Mouse (Mus musculus) right cerebral cortex, adult 2 months (tissue): Measurements from ENCODE around the gene Akirin2.

Experiments used
- DNase-seq, 2 experiments: peaks; one replicate each; pipeline ENCODE4 v3.0.0; 2021 to 2022; ENCODE audit warnings: low spot score in 2 of 2

Akirin2 gene

DNA sequence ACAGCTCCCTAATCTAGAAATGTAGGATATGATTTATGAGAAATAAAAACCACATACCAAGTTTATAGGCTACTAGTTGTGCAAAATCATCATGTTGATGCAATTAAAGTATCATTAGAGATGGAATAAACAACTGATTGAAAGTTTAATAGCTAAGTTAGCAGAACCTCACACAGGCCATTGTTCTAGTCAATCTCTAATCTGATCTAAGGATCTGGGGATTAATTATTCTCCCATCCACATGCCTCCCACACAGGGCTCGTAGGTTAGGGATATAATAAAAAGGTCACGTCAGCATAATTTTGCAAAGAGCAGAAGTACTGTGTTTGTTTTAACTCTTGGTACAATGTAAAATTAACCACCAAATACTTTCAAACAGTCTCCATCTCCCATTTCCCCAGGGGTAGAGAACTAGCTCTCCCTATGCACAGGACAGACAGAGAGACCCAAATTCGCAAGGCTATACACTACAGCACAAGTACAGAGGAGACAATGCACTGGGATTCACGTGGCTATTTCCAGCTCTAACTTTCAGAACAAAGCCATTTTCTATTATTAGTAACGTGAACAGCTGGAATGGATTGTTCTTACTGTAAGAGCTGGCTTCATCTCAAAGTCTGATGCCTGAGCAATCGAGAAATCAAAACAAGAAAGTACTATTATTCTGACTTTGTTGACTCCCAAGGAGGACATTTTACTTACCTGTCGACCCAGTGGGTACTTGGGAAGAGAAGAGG, 34.3 kb downstream of the Akirin2 start:
- DNase-seq, result no peak

DNA sequence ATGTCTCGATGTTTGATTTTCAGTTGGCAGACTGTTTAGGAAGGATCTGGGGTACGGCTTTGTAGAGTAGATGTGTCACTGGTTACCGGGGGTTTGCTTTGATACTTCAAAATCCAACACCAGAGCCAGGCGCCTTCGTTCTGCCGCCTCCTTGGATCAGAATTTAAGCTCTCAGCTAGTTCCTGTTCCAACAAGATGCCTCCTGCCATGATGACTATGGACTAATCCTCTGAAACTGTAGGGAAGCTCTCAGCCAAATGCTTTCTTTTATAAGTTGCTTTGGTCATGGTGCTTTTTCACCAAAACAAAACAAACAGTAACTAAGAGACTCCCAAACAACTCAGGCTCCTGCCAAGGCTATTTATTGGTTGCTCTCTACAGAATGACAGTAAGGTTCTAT, 52.4 kb downstream of the Akirin2 start:
- no peak for DNase-seq

DNA sequence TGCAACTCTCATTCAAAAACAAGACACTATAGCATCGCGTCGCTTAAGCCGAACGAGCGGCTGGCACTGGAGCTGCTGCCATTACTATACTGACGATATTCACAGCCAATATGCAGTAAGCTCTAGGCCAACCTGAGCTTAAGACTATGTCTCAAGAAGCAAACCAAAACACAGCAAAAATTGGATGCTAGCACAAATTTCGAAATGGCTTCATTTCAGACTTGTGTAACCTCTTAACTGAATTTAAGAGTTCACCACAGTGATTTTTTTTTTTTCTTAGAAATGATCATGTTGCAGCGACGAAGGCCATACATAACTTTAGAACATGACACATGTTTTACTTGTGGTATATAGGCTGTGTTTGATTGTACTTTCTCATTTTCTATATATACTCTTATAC, 55.9 kb downstream of the Akirin2 start:
- DNase-seq, result no peak

DNA sequence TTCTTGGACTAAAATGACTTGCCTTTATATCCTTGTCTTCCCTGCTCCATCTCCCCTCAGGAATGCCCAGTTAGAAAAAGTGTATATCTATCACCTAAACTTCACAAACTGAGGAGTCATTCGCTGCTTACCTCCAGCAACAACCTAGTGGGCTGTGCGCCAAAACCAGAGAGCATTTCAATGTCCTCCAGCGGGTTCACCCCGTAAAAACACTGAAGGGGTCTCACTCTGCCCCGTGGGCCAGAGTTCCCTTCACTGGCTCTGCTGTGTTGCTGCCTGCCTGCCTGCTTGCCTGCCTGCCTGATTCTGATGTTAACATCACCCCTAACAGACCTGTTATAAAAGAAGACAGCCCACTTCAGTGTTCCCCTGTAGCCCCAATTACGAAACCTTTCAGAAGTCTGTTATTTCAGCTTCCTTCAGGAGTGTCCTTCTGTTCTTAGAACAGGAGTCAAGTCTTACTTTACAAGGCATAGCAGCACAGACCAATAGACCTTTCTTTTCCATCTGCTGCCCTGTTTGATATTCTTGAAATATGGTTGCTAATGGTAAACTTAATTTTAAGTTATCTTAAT, 62.9 kb downstream of the Akirin2 start:
- no peak for DNase-seq

DNA sequence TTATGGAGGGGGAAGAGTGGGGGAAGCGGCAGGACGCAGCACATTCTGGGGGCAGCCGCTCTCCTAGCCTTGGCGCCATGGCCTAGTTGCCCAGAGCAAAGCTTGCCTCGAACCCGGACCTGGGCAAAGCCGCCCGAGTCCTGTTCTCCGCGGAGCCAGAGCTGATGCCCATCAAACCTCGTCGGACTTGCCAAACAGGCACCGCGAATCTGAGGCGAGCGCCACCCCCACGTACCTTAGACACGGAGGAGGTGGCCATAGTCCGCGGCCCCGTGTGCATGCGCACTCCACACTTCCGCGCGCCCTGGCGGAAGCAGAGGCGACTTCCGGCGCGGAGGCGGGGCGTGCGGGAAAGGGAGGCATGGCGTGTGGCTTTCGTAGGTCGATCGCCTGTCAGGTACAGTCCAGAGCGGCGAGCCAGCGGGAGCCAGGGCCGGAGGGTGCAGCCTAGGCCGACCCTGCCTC, 63.9 kb downstream of the Akirin2 start, which contains the start of the genes Orc3 and Rars2:
Orc3 (minus strand) TSS at position 315 of the 465 bp plus-strand sequence.
Rars2 (plus strand) TSS at position 328 of the 465 bp plus-strand sequence.
- peak; percentile 93 for DNase-seq

DNA sequence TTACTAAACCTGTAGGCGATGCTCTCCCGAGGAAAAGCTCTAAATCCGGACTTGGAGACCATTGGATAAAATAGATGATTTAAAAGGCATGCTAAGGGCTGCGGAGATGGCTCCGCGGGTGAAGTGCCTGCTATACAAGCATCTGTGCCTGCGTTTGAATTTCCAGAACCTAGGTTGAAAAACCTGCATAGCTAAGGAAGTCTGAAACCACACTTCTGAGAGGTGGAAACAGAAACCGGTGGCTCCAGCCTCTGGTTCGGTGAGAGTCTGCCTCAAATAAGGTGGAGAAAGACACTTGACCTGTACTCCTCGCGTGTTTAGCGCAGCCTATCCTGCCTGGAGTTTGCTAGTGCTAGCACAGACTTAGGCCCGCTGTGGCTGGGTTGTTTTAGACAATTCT, 64.6 kb downstream of the Akirin2 start:
- DNase-seq, result peak; percentile 35 to 58

DNA sequence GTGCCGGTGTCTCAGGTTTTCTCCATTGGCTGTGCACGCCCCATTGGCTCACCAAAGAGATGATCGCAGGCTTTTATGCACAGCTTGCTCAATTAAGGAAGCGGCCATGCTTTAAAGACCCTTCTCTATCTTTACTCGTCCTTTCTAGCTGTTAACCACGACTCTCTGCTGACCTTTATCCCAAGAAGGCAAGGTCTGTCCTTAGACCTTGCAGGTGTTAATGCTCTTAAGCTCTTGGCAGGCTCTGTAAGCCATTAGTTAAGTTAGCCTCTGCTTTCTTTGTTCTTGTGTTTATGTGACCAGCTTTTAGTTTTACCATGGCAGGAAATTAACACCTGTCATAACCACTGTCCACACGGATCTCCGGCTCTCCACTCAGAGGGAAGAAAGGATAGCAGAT, 65.4 kb downstream of the Akirin2 start:
- DNase-seq, result no peak
